Mouse (Mus musculus) granulocyte monocyte progenitor cell, adult 5-6 weeks (primary cell): ENCODE data around the gene Susd5. TPM values are rescaled to one million over a fixed set of nuclear protein-coding genes. Genes with fewer than 3 reads are reported as not detected.

ENCODE experiments used
- total RNA-seq, 2 experiments: library from RNA; stranded (forward) in 1 of 2; stranded (reverse) in 1 of 2; fragments of 200-712, 200-1000 nt in 1 of 2; fragments of >200 nt in 1 of 2; fragmentation: Nextera tagmentation in 1 of 2; gene quantifications; 2 replicates each; pipeline ENCODE4 v1.2.3; 2014 to 2017

Susd5 gene
- total RNA-seq, 2 experiments from 2014 or later = not detected

Other genes starting within 250 kb of the Susd5 start
- gene Ubp1, start 126.2 kb upstream of the Susd5 start, total RNA-seq (2014; fragmentation: Nextera tagmentation) = 65.3 and 72.3 TPM in 2 replicates
- 52.0 and 66.7 TPM in 2 replicates for gene Ubp1, start 126.2 kb upstream of the Susd5 start, total RNA-seq (2017)
- 0.75 and 6.0 TPM in 2 replicates for gene Fbxl2, start 10.9 kb upstream of the Susd5 start, total RNA-seq (2014; fragmentation: Nextera tagmentation)
- 0.39 and 0.98 TPM in 2 replicates for gene Fbxl2, start 10.9 kb upstream of the Susd5 start, total RNA-seq (2017)